Mouse (Mus musculus) olfactory bulb, adult 2 months (tissue): ENCODE data around the gene Hbb-bh1.
"Not testable (repeated sequence)": the region's sequence is repeated elsewhere in the genome, so short reads cannot be mapped to it uniquely, and the experiment has no call there.

Experiments used
- CTCF ChIP-seq: fragments of 200-500 bp; IDR thresholded peaks from 2 replicates; pipeline ENCODE4 v1.5.1; 2012; ENCODE audit warnings: low read depth, mild to moderate bottlenecking, low read length, moderate library complexity; ENCODE audit not compliant: insufficient read depth
- POLR2A ChIP-seq: fragments of 200-500 bp; IDR thresholded peaks from 2 replicates; pipeline ENCODE4 v1.6.1; 2012; ENCODE audit warnings: mild to moderate bottlenecking, low read depth, low read length, moderate library complexity; ENCODE audit not compliant: insufficient read depth

- TF ChIP-seq CTCF, POLR2A: not testable (repeated sequence)
These were observed 15.8 kb downstream of the Hbb-bh1 start for GRCm38 (mm10) chr7:103827139-103827538.
